Mouse (Mus musculus) c-Kit-positive CD71-positive TER-119-negative erythroid progenitor cells, embryonic 14.5 days (primary cell): ENCODE data around the gene Smtnl2.

Source experiments
- DNase-seq: peaks from one replicate; pipeline ENCODE4 v3.0.0-alpha.2; 2013; ENCODE audit warnings: low read depth

Gene Smtnl2

GRCm38 (mm10) chr11:72425201-72425600 lies 13.7 kb upstream of the Smtnl2 start:
- DNase-seq = no peak

GRCm38 (mm10) chr11:72423686-72424085 lies 12.2 kb upstream of the Smtnl2 start:
- DNase-seq = no peak

GRCm38 (mm10) chr11:72421518-72422278 lies 10.2 kb upstream of the Smtnl2 start:
- DNase-seq = no peak

GRCm38 (mm10) chr11:72420460-72421122 lies 9.1 kb upstream of the Smtnl2 start:
- no peak for DNase-seq

- no peak for DNase-seq
Measured at GRCm38 (mm10) chr11:72419006-72419405, 7.5 kb upstream of the Smtnl2 start.

- DNase-seq = no peak
Measured at GRCm38 (mm10) chr11:72418227-72418626, 6.7 kb upstream of the Smtnl2 start.

- DNase-seq = no peak
Measured at GRCm38 (mm10) chr11:72417376-72417775, 5.9 kb upstream of the Smtnl2 start.

- DNase-seq = no peak
Measured at GRCm38 (mm10) chr11:72416666-72417065, 5.2 kb upstream of the Smtnl2 start.

- DNase-seq = peak; percentile 78
Measured at GRCm38 (mm10) chr11:72415155-72415554, 3.6 kb upstream of the Smtnl2 start.

- no peak for DNase-seq
Measured at GRCm38 (mm10) chr11:72413601-72414190, 2.2 kb upstream of the Smtnl2 start.

GRCm38 (mm10) chr11:72413016-72413415 lies 1.5 kb upstream of the Smtnl2 start:
- no peak for DNase-seq

- DNase-seq = no peak
Measured at GRCm38 (mm10) chr11:72411945-72412344, 432 bp upstream of the Smtnl2 start.

- DNase-seq = no peak
Measured at GRCm38 (mm10) chr11:72410521-72411092, 906 bp downstream of the Smtnl2 start.

- no peak for DNase-seq
Measured at GRCm38 (mm10) chr11:72409649-72410385, 1.7 kb downstream of the Smtnl2 start.

GRCm38 (mm10) chr11:72408451-72409170 lies 2.9 kb downstream of the Smtnl2 start:
- DNase-seq = no peak

- DNase-seq = no peak
Measured at GRCm38 (mm10) chr11:72407574-72407973, 3.9 kb downstream of the Smtnl2 start.

- DNase-seq = no peak
Measured at GRCm38 (mm10) chr11:72407081-72407480, 4.4 kb downstream of the Smtnl2 start.

- no peak for DNase-seq
Measured at GRCm38 (mm10) chr11:72406079-72406675, 5.3 kb downstream of the Smtnl2 start.

- no peak for DNase-seq
Measured at GRCm38 (mm10) chr11:72405532-72405931, 6.0 kb downstream of the Smtnl2 start.

- DNase-seq = no peak
Measured at GRCm38 (mm10) chr11:72402969-72403368, 8.5 kb downstream of the Smtnl2 start.

GRCm38 (mm10) chr11:72402017-72402416 lies 9.5 kb downstream of the Smtnl2 start:
- DNase-seq = no peak
